Mouse (Mus musculus) heart, postnatal 0 days (tissue): Measurements from ENCODE around the gene Slc7a7. TPM values are rescaled to one million over a fixed set of nuclear protein-coding genes. Genes with fewer than 3 reads are reported as not detected.

ENCODE experiments used
- ATAC-seq: fragments of 200-750 bp; cut with Nextera tagmentation; 2 replicates; pipeline ENCODE4 v1.8.0; 2017; ENCODE audit warnings: low read depth, moderate number of reproducible peaks, moderate library complexity; ENCODE audit not compliant: insufficient read depth
- DNase-seq: peaks from one replicate; pipeline ENCODE4 v3.0.0-alpha.2; 2016; ENCODE audit warnings: low spot score
- H3K27ac ChIP-seq: fragments of 300-500 bp; sonication (generic); 2 replicates; pipeline ENCODE4 v1.5.1; 2014; ENCODE audit warnings: low read depth, mild to moderate bottlenecking
- H3K27me3 ChIP-seq: fragments of 300-500 bp; sonication (generic); 2 replicates; pipeline ENCODE4 v1.6.1; 2014; ENCODE audit warnings: low read length, mixed read lengths; ENCODE audit not compliant: control insufficient read depth, insufficient read depth
- H3K36me3 ChIP-seq: fragments of 300-500 bp; sonication (generic); replicated peaks from 2 replicates; pipeline ENCODE4 v1.6.1; 2014; ENCODE audit warnings: low read length, mixed read lengths; ENCODE audit not compliant: control insufficient read depth, insufficient read depth
- H3K4me1 ChIP-seq: fragments of 300-500 bp; sonication (generic); 2 replicates; pipeline ENCODE4 v1.6.1; 2014; ENCODE audit warnings: antibody characterized with exemption; ENCODE audit not compliant: control insufficient read depth, insufficient read depth
- H3K4me2 ChIP-seq: fragments of 300-500 bp; sonication (generic); 2 replicates; pipeline ENCODE4 v1.6.1; 2014; ENCODE audit warnings: low read depth, mild to moderate bottlenecking, low read length, moderate library complexity
- H3K4me3 ChIP-seq: fragments of 300-500 bp; sonication (generic); 2 replicates; pipeline ENCODE4 v1.5.1; 2014; ENCODE audit warnings: low read depth, low read length
- H3K9ac ChIP-seq: fragments of 300-500 bp; sonication (generic); replicated peaks from 2 replicates; pipeline ENCODE4 v1.6.1; 2014; ENCODE audit warnings: low read depth, low read length, mixed read lengths
- H3K9me3 ChIP-seq: fragments of 300-500 bp; sonication (generic); replicated peaks from 2 replicates; pipeline ENCODE4 v1.6.1; 2016; ENCODE audit warnings: low read length; ENCODE audit not compliant: control insufficient read depth
- CTCF ChIP-seq: IDR thresholded peaks from 2 replicates; pipeline ENCODE4 v1.5.1; 2016; ENCODE audit warnings: antibody characterized with exemption, control low read depth, low read depth
- EP300 ChIP-seq: IDR thresholded peaks from 2 replicates; pipeline ENCODE4 v1.6.1; 2016; ENCODE audit warnings: antibody characterized with exemption, low read depth
- WGBS: fragments of 180-500 bp; shearing (Covaris S2); extraction: QIAGEN DNeasy Blood & Tissue Kit; methylation state at CpG from one replicate; pipeline ENCODE4 v1.1.7; 2014; 5-methylcytosine and 5-hydroxymethylcytosine counted together
- polyA plus RNA-seq: library from polyadenylated mRNA; unstranded; fragments of >200 nt; fragmentation: Nextera tagmentation; extraction: Ambion mirVana; gene quantifications from 2 replicates; pipeline ENCODE4 v1.2.1, GENCODE M21; 2015
- total RNA-seq: library from RNA; depleted of rRNA; stranded (reverse); fragments of >200 nt; gene quantifications from 2 replicates; pipeline ENCODE4 v1.2.3, GENCODE M21; 2014; ENCODE audit warnings: low replicate concordance

The Slc7a7 gene
- total and polyA plus RNA-seq, 2 experiments from 2014 or later = 6.7 to 11.3 TPM

GRCm38 (mm10) chr14:54443196-54443595 lies 25.6 kb upstream of the Slc7a7 start:
- Histone ChIP-seq H3K27ac (peak overlapping the region; percentile 80), H3K27me3 (no peaks in the 10 kb centered on the region), H3K4me3 (no peak overlapping the region), H3K4me2 (no peak overlapping the region), H3K4me1 (peaks cover 7% of the 10 kb centered on the region; the same call in 1 of the 2 replicates), H3K9ac (no peak overlapping the region), H3K36me3 (peaks cover 33% of the 10 kb centered on the region), H3K9me3 (no peaks in the 10 kb centered on the region)
- DNase-seq (peak; percentile 51), ATAC-seq (peak; percentile 75)
- no peak for TF ChIP-seq EP300
- no peak for TF ChIP-seq CTCF
- 39% methylated on average over 3 of the region's 3 CpGs for WGBS

GRCm38 (mm10) chr14:54442548-54442947 lies 25.0 kb upstream of the Slc7a7 start:
- Histone ChIP-seq H3K9ac (no peak overlapping the region), H3K9me3 (no peaks in the 10 kb centered on the region), H3K4me2 (no peak overlapping the region), H3K36me3 (peaks cover 37% of the 10 kb centered on the region), H3K4me3 (no peak overlapping the region), H3K27ac (peak overlapping the region; percentile 80; the same call in 1 of the 2 replicates), H3K27me3 (no peaks in the 10 kb centered on the region), H3K4me1 (peaks cover 7% of the 10 kb centered on the region; the same call in 1 of the 2 replicates)
- DNase-seq (no peak), ATAC-seq (no peak)
- TF ChIP-seq CTCF (no peak), EP300 (no peak)
- WGBS = 82% methylated on average over 3 of the region's 3 CpGs

- Histone ChIP-seq H3K27ac (no peak overlapping the region), H3K36me3 (peaks cover 42% of the 10 kb centered on the region), H3K27me3 (no peaks in the 10 kb centered on the region), H3K4me3 (no peak overlapping the region), H3K4me2 (no peak overlapping the region), H3K4me1 (peaks cover 7% of the 10 kb centered on the region; the same call in 1 of the 2 replicates), H3K9me3 (no peaks in the 10 kb centered on the region), H3K9ac (no peak overlapping the region)
- DNase-seq (no peak), ATAC-seq (no peak)
- WGBS = 86% methylated on average over 4 of the region's 4 CpGs
- no peak for TF ChIP-seq CTCF
- no peak for TF ChIP-seq EP300
These were observed 23.8 kb upstream of the Slc7a7 start for GRCm38 (mm10) chr14:54441365-54441764.

GRCm38 (mm10) chr14:54440538-54440937 lies 23.0 kb upstream of the Slc7a7 start:
- no peak overlapping the region for H3K9ac ChIP-seq
- H3K4me1 ChIP-seq = peaks cover 7% of the 10 kb centered on the region; the same call in 1 of the 2 replicates
- no peak for DNase-seq
- TF ChIP-seq EP300 = no peak
- TF ChIP-seq CTCF = no peak
- ATAC-seq = no peak
- 86% methylated on average over 14 of the region's 14 CpGs for WGBS
- no peaks in the 10 kb centered on the region for H3K27me3 ChIP-seq
- H3K4me3 ChIP-seq = no peak overlapping the region
- no peak overlapping the region for H3K27ac ChIP-seq
- H3K36me3 ChIP-seq = peaks cover 46% of the 10 kb centered on the region
- H3K4me2 ChIP-seq = no peak overlapping the region
- H3K9me3 ChIP-seq = no peaks in the 10 kb centered on the region

GRCm38 (mm10) chr14:54439610-54440009 lies 22.0 kb upstream of the Slc7a7 start:
- TF ChIP-seq EP300 (no peak), CTCF (no peak)
- H3K4me1 ChIP-seq = peaks cover 7% of the 10 kb centered on the region; the same call in 1 of the 2 replicates
- no peaks in the 10 kb centered on the region for H3K27me3 ChIP-seq
- H3K4me2 ChIP-seq = no peak overlapping the region
- H3K9me3 ChIP-seq = no peaks in the 10 kb centered on the region
- peaks cover 46% of the 10 kb centered on the region for H3K36me3 ChIP-seq
- no peak overlapping the region for H3K4me3 ChIP-seq
- H3K9ac ChIP-seq = no peak overlapping the region
- no peak for DNase-seq
- ATAC-seq = no peak
- WGBS = 83% methylated on average over 7 of the region's 7 CpGs
- H3K27ac ChIP-seq = no peak overlapping the region

- H3K9me3 ChIP-seq = no peaks in the 10 kb centered on the region
- H3K4me1 ChIP-seq = peaks cover 9% of the 10 kb centered on the region
- no peak overlapping the region for H3K4me2 ChIP-seq
- DNase-seq = no peak
- H3K9ac ChIP-seq = no peak overlapping the region
- WGBS = 92% methylated on average over 12 of the region's 12 CpGs
- H3K27me3 ChIP-seq = no peaks in the 10 kb centered on the region
- TF ChIP-seq EP300 = no peak
- no peak for TF ChIP-seq CTCF
- ATAC-seq = no peak
- no peak overlapping the region for H3K27ac ChIP-seq
- H3K36me3 ChIP-seq = peaks cover 46% of the 10 kb centered on the region
- H3K4me3 ChIP-seq = no peak overlapping the region
These were observed 21.6 kb upstream of the Slc7a7 start for GRCm38 (mm10) chr14:54439155-54439554.
